Mouse (Mus musculus) lung, embryonic 14.5 days (tissue): ENCODE measurements around the gene Tfrc. TPM values are rescaled to one million over a fixed set of nuclear protein-coding genes. Genes with fewer than 3 reads are reported as not detected.

Source experiments
- ATAC-seq: fragments of 200-750 bp; cut with Nextera tagmentation; 2 replicates; pipeline ENCODE4 v1.8.0; 2017; ENCODE audit warnings: mild to moderate bottlenecking, moderate TSS enrichment, moderate library complexity; ENCODE audit not compliant: insufficient read depth
- DNase-seq: peaks from one replicate; pipeline ENCODE4 v3.0.0-alpha.2; 2015
- H3K27ac ChIP-seq: fragments of 300-500 bp; sonication (generic); 2 replicates; pipeline ENCODE4 v1.5.1; 2014; ENCODE audit warnings: low read depth, mild to moderate bottlenecking, moderate library complexity
- H3K27me3 ChIP-seq: fragments of 300-500 bp; sonication (generic); 2 replicates; pipeline ENCODE4 v1.6.1; 2014; ENCODE audit warnings: low read length, control low read depth; ENCODE audit not compliant: insufficient read depth
- H3K36me3 ChIP-seq: fragments of 300-500 bp; sonication (generic); 2 replicates; pipeline ENCODE4 v1.6.1; 2014; ENCODE audit warnings: control low read depth; ENCODE audit not compliant: insufficient read depth
- H3K4me1 ChIP-seq: fragments of 300-500 bp; sonication (generic); 2 replicates; pipeline ENCODE4 v1.6.1; 2014; ENCODE audit warnings: antibody characterized with exemption, control low read depth; ENCODE audit not compliant: insufficient read depth
- H3K4me2 ChIP-seq: fragments of 300-500 bp; sonication (generic); 2 replicates; pipeline ENCODE4 v1.6.1; 2014; ENCODE audit warnings: mild to moderate bottlenecking
- H3K4me3 ChIP-seq: fragments of 300-500 bp; sonication (generic); 2 replicates; pipeline ENCODE4 v1.5.1; 2014; ENCODE audit warnings: low read depth, low read length
- H3K9ac ChIP-seq: fragments of 300-500 bp; sonication (generic); 2 replicates; pipeline ENCODE4 v1.6.1; 2014
- H3K9me3 ChIP-seq: fragments of 300-500 bp; sonication (generic); 2 replicates; pipeline ENCODE4 v1.6.1; 2016; ENCODE audit warnings: low read depth, low read length, control low read depth
- CTCF ChIP-seq: IDR thresholded peaks from 2 replicates; pipeline ENCODE4 v1.5.1; 2016; ENCODE audit warnings: antibody characterized with exemption, low read depth
- WGBS: fragments of 180-500 bp; shearing (Covaris S2); extraction: QIAGEN DNeasy Blood & Tissue Kit; methylation state at CpG from one replicate; pipeline ENCODE4 v1.1.7; 2014; 5-methylcytosine and 5-hydroxymethylcytosine counted together
- polyA plus RNA-seq: library from polyadenylated mRNA; unstranded; fragments of >200 nt; fragmentation: Nextera tagmentation; extraction: Ambion mirVana; gene quantifications from 2 replicates; pipeline ENCODE4 v1.2.1, GENCODE M21; 2014

Tfrc gene
- polyA plus RNA-seq, 1 experiment from 2014 or later, result 71.2 TPM

- Histone ChIP-seq H3K4me1 (peaks cover 15% of the 10 kb centered on the region), H3K9ac (no peak overlapping the region), H3K9me3 (no peaks in the 10 kb centered on the region), H3K27me3 (no peaks in the 10 kb centered on the region), H3K27ac (no peak overlapping the region), H3K36me3 (no peaks in the 10 kb centered on the region), H3K4me2 (no peak overlapping the region), H3K4me3 (no peak overlapping the region)
- no peak for TF ChIP-seq CTCF
- ATAC-seq, result no peak
- DNase-seq, result no peak
- WGBS, result 50% methylated on average over 20 of the region's 20 CpGs
Measured at GRCm38 (mm10) chr16:32641440-32642219, 32.9 kb downstream of the Tfrc start.

- DNase-seq (no peak), ATAC-seq (no peak)
- Histone ChIP-seq H3K27me3 (no peaks in the 10 kb centered on the region), H3K27ac (no peak overlapping the region), H3K9me3 (no peaks in the 10 kb centered on the region), H3K4me1 (peaks cover 15% of the 10 kb centered on the region), H3K36me3 (no peaks in the 10 kb centered on the region), H3K9ac (no peak overlapping the region), H3K4me3 (no peak overlapping the region), H3K4me2 (no peak overlapping the region)
- TF ChIP-seq CTCF, result no peak
- 59% methylated on average over 13 of the region's 13 CpGs for WGBS
Measured at GRCm38 (mm10) chr16:32642280-32642679, 33.6 kb downstream of the Tfrc start.

- no peaks in the 10 kb centered on the region for H3K27me3 ChIP-seq
- no peaks in the 10 kb centered on the region for H3K9me3 ChIP-seq
- no peak for TF ChIP-seq CTCF
- DNase-seq (peak; percentile 93), ATAC-seq (peak; percentile 89)
- peak within 1 kb of the TSS; percentile 86 for H3K27ac ChIP-seq
- H3K4me1 ChIP-seq, result peaks cover 15% of the 10 kb centered on the region
- peak within 1 kb of the TSS; percentile 88 for H3K4me2 ChIP-seq
- peak within 1 kb of the TSS; percentile 87 for H3K9ac ChIP-seq
- no peaks in the 10 kb centered on the region for H3K36me3 ChIP-seq
- H3K4me3 ChIP-seq, result peak within 1 kb of the TSS; percentile 91
- WGBS, result under 1% methylated on average over 40 of the region's 40 CpGs
Measured at GRCm38 (mm10) chr16:32643661-32644061, 34.9 kb downstream of the Tfrc start, which contains the start of gene Tnk2. Tnk2 (plus strand) TSS chr16:32643874.

DNA sequence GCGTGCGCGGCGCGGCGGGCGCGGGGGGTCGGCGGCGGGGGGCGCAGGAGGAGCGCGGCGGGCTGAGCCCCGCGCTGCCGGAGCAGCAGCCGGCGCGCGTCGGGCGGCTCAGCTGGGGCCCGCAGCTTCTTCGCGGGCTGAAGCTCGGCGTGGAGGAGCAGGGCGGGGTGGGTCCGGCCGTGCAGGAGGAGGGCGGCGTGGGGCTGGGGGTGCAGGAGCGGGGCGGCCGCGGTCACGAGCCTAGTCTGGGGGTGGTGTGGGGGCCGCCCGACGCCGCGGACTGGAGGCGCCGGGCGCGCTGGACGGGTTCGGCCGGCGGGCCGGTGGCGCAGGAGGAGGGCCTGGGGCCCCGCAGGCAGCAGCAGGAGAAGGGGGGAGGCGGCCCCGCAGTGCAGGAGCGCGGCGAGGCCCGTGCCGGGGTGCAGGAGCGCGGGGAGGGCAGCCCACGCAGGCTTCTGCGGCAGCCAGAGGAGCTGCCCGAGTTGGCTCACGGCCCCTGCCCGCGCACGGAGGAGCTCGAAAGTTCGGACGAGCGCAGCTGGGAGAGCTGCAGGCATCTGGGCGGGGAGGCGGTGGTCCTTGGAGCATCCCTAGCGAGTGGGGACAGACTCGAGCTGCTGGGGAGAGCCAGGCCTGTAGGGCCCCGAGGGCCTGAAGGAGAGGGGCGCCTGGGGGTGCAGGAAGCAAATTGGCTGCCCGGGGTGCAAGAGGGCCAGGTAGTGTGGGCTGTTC lies 35.5 kb downstream of the Tfrc start:
- H3K4me3 ChIP-seq, result peak overlapping the region; percentile 91
- peak; percentile 72 for ATAC-seq
- peak overlapping the region; percentile 87 for H3K9ac ChIP-seq
- peak overlapping the region; percentile 86 for H3K27ac ChIP-seq
- H3K9me3 ChIP-seq, result no peaks in the 10 kb centered on the region
- WGBS, result under 1% methylated on average over 69 of the region's 82 CpGs
- peaks cover 15% of the 10 kb centered on the region for H3K4me1 ChIP-seq
- no peak for TF ChIP-seq CTCF
- peak; percentile 65 for DNase-seq
- H3K4me2 ChIP-seq, result peak overlapping the region; percentile 88
- H3K36me3 ChIP-seq, result no peaks in the 10 kb centered on the region
- H3K27me3 ChIP-seq, result no peaks in the 10 kb centered on the region

- peak overlapping the region; percentile 86; the same call in 1 of the 2 replicates for H3K27ac ChIP-seq
- no peaks in the 10 kb centered on the region for H3K36me3 ChIP-seq
- no peak for TF ChIP-seq CTCF
- peak overlapping the region; percentile 91 for H3K4me3 ChIP-seq
- H3K4me2 ChIP-seq, result peak overlapping the region; percentile 88
- peaks cover 15% of the 10 kb centered on the region for H3K4me1 ChIP-seq
- ATAC-seq (0 out of 2 replicates have a peak, but pooled peaks have one; percentile 1), DNase-seq (no peak)
- 10% methylated on average over 12 of the region's 12 CpGs for WGBS
- no peaks in the 10 kb centered on the region for H3K9me3 ChIP-seq
- peak overlapping the region; percentile 87 for H3K9ac ChIP-seq
- H3K27me3 ChIP-seq, result no peaks in the 10 kb centered on the region
Measured at GRCm38 (mm10) chr16:32644801-32645170, 36.1 kb downstream of the Tfrc start.

GRCm38 (mm10) chr16:32645361-32645914 lies 36.7 kb downstream of the Tfrc start:
- Histone ChIP-seq H3K4me2 (peak overlapping the region; percentile 88), H3K9ac (peak overlapping the region; percentile 87; the same call in 1 of the 2 replicates), H3K27ac (no peak overlapping the region; the same call in 1 of the 2 replicates), H3K4me1 (peaks cover 15% of the 10 kb centered on the region), H3K36me3 (no peaks in the 10 kb centered on the region), H3K4me3 (peak overlapping the region; percentile 91), H3K9me3 (no peaks in the 10 kb centered on the region), H3K27me3 (no peaks in the 10 kb centered on the region)
- WGBS, result 16% methylated on average over 14 of the region's 14 CpGs
- no peak for DNase-seq
- TF ChIP-seq CTCF, result peak; percentile 54
- peak; percentile 12; the same call in 1 of the 2 replicates for ATAC-seq

GRCm38 (mm10) chr16:32646014-32646413 lies 37.3 kb downstream of the Tfrc start:
- peaks cover 15% of the 10 kb centered on the region for H3K4me1 ChIP-seq
- peak overlapping the region; percentile 88 for H3K4me2 ChIP-seq
- no peak for DNase-seq
- 0 out of 2 replicates have a peak overlapping the region, but pooled peaks have one; percentile 8 for H3K9ac ChIP-seq
- H3K27me3 ChIP-seq, result no peaks in the 10 kb centered on the region
- H3K9me3 ChIP-seq, result no peaks in the 10 kb centered on the region
- no peaks in the 10 kb centered on the region for H3K36me3 ChIP-seq
- peak overlapping the region; percentile 91 for H3K4me3 ChIP-seq
- H3K27ac ChIP-seq, result no peak overlapping the region
- no peak for TF ChIP-seq CTCF
- ATAC-seq, result no peak
- WGBS, result 61% methylated on average over 9 of the region's 9 CpGs
